Comparison of ENCODE assay signal across 20 mouse cellular contexts in the genomic region with DNA sequence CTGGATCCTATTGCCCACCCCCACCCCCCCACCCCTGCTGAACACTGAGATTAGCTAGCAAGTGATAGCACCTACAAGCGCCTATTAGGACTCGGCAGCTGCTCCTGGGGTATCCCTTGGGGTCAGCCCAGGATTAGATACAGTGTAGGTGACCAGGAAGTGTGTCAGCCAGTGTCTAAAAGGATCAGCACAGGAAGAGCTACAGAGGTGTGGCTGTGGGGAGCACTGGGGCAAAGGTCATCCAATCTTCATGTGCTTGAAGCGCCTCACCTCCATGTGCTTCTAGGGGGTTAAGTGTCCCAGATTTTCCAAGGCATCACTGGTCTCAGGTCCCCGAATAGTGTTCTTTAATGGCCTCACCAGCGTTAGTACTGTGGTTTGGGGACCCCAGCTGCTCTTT. TPM values are rescaled to one million over a fixed set of nuclear protein-coding genes. Genes with fewer than 3 reads are reported as not detected.
DNase-seq lines count a peak whose midpoint lies in the region; ATAC-seq and TF ChIP-seq lines count a peak whose summit lies in the region.
"Had no signal": no experiment of that assay in that cellular context is flagged by ENCODE, and none has a peak within 500 bp of the region (broad histone marks: within the 10 kb centered on the region; RNA-seq: fewer than 3 reads in every experiment).

No protein-coding gene starts in this region.

- no peak overlapping the region for H3K4me2 ChIP-seq in midbrain, embryonic 12.5 days (replicated peaks)
- no peak overlapping the region for H3K4me2 ChIP-seq in midbrain, postnatal 0 days (ENCODE audit: low read depth, low read length, poor library complexity, severe bottlenecking)
- no peak overlapping the region for H3K4me2 ChIP-seq in intestine, postnatal 0 days (replicated peaks; ENCODE audit: low read depth)
- H3K4me2 ChIP-seq: heart, embryonic 12.5 days; kidney, embryonic 15.5 days had no signal

- DNase-seq in heart, embryonic 10.5 days (ENCODE audit: low spot score): no peak
- no peak for DNase-seq in heart, adult 11 months
- no peak for DNase-seq in midbrain, postnatal 0 days (ENCODE audit: low spot score)
- DNase-seq in Muller cell, postnatal 12 days (ENCODE audit: inconsistent ontology term): no peak
- DNase-seq in adrenal gland, adult 18-20 months (ENCODE audit: low spot score in 2 of 2): no peak
- DNase-seq: adrenal gland, postnatal 14 days; cerebellum, adult 11 months; embryo, embryonic 11 days; heart, postnatal 14 days; lung, postnatal 10 days; right cerebral cortex, adult 18-20 months had no signal

- 66% methylated on average over 5 of the region's 5 CpGs for WGBS in heart, embryonic 10.5 days
- 72% methylated on average over 5 of the region's 5 CpGs for WGBS in midbrain, embryonic 12.5 days
- WGBS in midbrain, postnatal 0 days: 74% methylated on average over 5 of the region's 5 CpGs
- 55% methylated on average over 5 of the region's 5 CpGs for WGBS in intestine, postnatal 0 days

- H3K27me3 ChIP-seq in heart, embryonic 10.5 days (ENCODE audit: insufficient read depth, poor library complexity, severe bottlenecking): no peaks in the 10 kb centered on the region
- H3K27me3 ChIP-seq in midbrain, embryonic 12.5 days: no peaks in the 10 kb centered on the region
- H3K27me3 ChIP-seq in midbrain, postnatal 0 days (ENCODE audit: insufficient read depth, low read length): no peaks in the 10 kb centered on the region
- H3K27me3 ChIP-seq in intestine, postnatal 0 days (replicated peaks; ENCODE audit: control insufficient read depth, insufficient read depth, low read length): no peaks in the 10 kb centered on the region
- H3K27me3 ChIP-seq: heart, embryonic 12.5 days; kidney, embryonic 15.5 days; Patski had no signal

- no peaks in the 10 kb centered on the region for H3K36me3 ChIP-seq in heart, embryonic 10.5 days
- no peaks in the 10 kb centered on the region for H3K36me3 ChIP-seq in midbrain, embryonic 12.5 days
- no peaks in the 10 kb centered on the region for H3K36me3 ChIP-seq in midbrain, postnatal 0 days (ENCODE audit: insufficient read depth, low read length)
- no peaks in the 10 kb centered on the region for H3K36me3 ChIP-seq in intestine, postnatal 0 days (ENCODE audit: control insufficient read depth, insufficient read depth)
- H3K36me3 ChIP-seq: heart, embryonic 12.5 days; kidney, embryonic 15.5 days; limb, embryonic 10.5 days had no signal

- H3K4me1 ChIP-seq in heart, embryonic 10.5 days: peaks cover 100% of the 10 kb centered on the region
- H3K4me1 ChIP-seq in midbrain, embryonic 12.5 days: peaks cover 94% of the 10 kb centered on the region
- peaks cover 41% of the 10 kb centered on the region for H3K4me1 ChIP-seq in midbrain, postnatal 0 days (ENCODE audit: insufficient read depth, low read length)
- H3K4me1 ChIP-seq in intestine, postnatal 0 days (replicated peaks; ENCODE audit: control insufficient read depth, insufficient read depth, low read length): peaks cover 40% of the 10 kb centered on the region

- no peaks in the 10 kb centered on the region for H3K9me3 ChIP-seq in heart, embryonic 10.5 days
- no peaks in the 10 kb centered on the region for H3K9me3 ChIP-seq in midbrain, embryonic 12.5 days
- no peaks in the 10 kb centered on the region for H3K9me3 ChIP-seq in midbrain, postnatal 0 days (ENCODE audit: low read length)
- no peaks in the 10 kb centered on the region for H3K9me3 ChIP-seq in intestine, postnatal 0 days (ENCODE audit: control insufficient read depth)
- H3K9me3 ChIP-seq: heart, embryonic 12.5 days; kidney, embryonic 15.5 days; limb, embryonic 10.5 days had no signal

- 0 out of 2 replicates have a peak overlapping the region, but pooled peaks have one; percentile 30 for H3K27ac ChIP-seq in heart, embryonic 10.5 days
- H3K27ac ChIP-seq in midbrain, embryonic 12.5 days (replicated peaks): peak overlapping the region; percentile 64
- no peak overlapping the region for H3K27ac ChIP-seq in midbrain, postnatal 0 days (ENCODE audit: low read depth, low read length)
- H3K27ac ChIP-seq in intestine, postnatal 0 days (ENCODE audit: low read depth, low read length): no peak overlapping the region
- H3K27ac ChIP-seq: kidney, embryonic 15.5 days; limb, embryonic 10.5 days; stomach, postnatal 0 days had no signal

- H3K4me3 ChIP-seq in heart, embryonic 10.5 days: no peak overlapping the region
- no peak overlapping the region for H3K4me3 ChIP-seq in midbrain, embryonic 12.5 days
- no peak overlapping the region for H3K4me3 ChIP-seq in midbrain, postnatal 0 days (ENCODE audit: low read depth, low read length)
- no peak overlapping the region for H3K4me3 ChIP-seq in intestine, postnatal 0 days (ENCODE audit: low read depth, low read length)
- H3K4me3 ChIP-seq: heart, embryonic 12.5 days; kidney, embryonic 15.5 days; limb, embryonic 10.5 days had no signal

- H3K9ac ChIP-seq in midbrain, embryonic 12.5 days (replicated peaks): no peak overlapping the region
- H3K9ac ChIP-seq in midbrain, postnatal 0 days (replicated peaks; ENCODE audit: low read length, poor library complexity, severe bottlenecking): no peak overlapping the region
- no peak overlapping the region for H3K9ac ChIP-seq in intestine, postnatal 0 days (ENCODE audit: low read depth, low read length)
- H3K9ac ChIP-seq: kidney, embryonic 15.5 days had no signal

- TF ChIP-seq CTCF in midbrain, postnatal 0 days (IDR thresholded peaks at IDR 0.05): no peak
- no peak for TF ChIP-seq CTCF in intestine, postnatal 0 days (IDR thresholded peaks at IDR 0.05; ENCODE audit: low read depth)

- ATAC-seq in midbrain, embryonic 12.5 days (ENCODE audit: low FRiP score, low read depth): no peak
- no peak for ATAC-seq in midbrain, postnatal 0 days (ENCODE audit: low FRiP score)
- peak; percentile 53; the same call in 1 of the 2 replicates for ATAC-seq in intestine, postnatal 0 days
- ATAC-seq: inflammation-experienced regulatory T-cells, adult 6 months; midbrain, embryonic 16.5 days; Patski had no signal

RNA-seq across cellular contexts. Expression of gene Zmiz1, which starts 33.0 kb away (rescaled TPM):
- 38.1 and 45.8 TPM in 2 replicates for polyA plus RNA-seq in heart, embryonic 10.5 days (2016; fragmentation: Nextera tagmentation; extraction: Ambion mirVana)
- 79.4 and 82.5 TPM in 2 replicates for polyA plus RNA-seq in midbrain, embryonic 12.5 days (2016; fragmentation: Nextera tagmentation; extraction: Ambion mirVana)
- total RNA-seq in midbrain, postnatal 0 days (2014; rRNA removed): 130 and 134 TPM in 2 replicates
- polyA plus RNA-seq in midbrain, postnatal 0 days (2015; fragmentation: Nextera tagmentation; extraction: Ambion mirVana): 44.0 and 51.7 TPM in 2 replicates
- polyA plus RNA-seq in intestine, postnatal 0 days (2015; fragmentation: Nextera tagmentation; extraction: Ambion mirVana): 12.4 and 13.5 TPM in 2 replicates
- total RNA-seq in adrenal gland, adult 18-20 months (2021): 100 to 1,000 TPM in 1 of 2 experiments, 10 to 100 TPM in 1; 89.1 to 116 TPM

Comparison
In these comparisons a context has a peak if more than half of its experiments do, and no peak if none do; other contexts are left out.
1. H3K27ac ChIP-seq: peak in heart, embryonic 10.5 days (single experiment) and midbrain, embryonic 12.5 days (single experiment); none in midbrain, postnatal 0 days (single experiment) and intestine, postnatal 0 days (single experiment).